In the genomic region with DNA sequence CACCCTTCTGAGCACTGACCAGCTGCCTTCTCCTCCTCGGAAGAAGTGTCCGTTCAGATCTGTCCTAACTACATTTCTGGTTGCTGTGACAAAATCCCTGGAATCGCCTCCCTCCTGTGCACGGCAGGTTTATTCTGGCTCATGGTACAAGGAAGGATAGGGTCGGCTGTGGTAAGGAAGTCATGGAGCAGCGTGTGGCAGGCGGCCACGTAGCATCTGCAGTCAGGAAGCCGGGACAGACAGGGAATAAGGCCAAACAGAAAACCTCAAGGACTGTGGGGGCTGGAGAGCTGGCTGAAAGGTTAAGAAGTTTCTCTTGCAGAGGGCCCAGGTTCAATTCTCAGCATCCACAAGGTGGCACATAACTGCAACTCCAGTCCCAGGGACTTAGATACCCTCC, we compare ENCODE assay signal across 12 mouse cellular contexts.
A peak's percentile ranks its signal among the peaks of the same experiment; 100 is the strongest.
DNase-seq lines count a peak whose midpoint lies in the region; ATAC-seq and TF ChIP-seq lines count a peak whose summit lies in the region.
"Had no signal": no experiment of that assay in that cellular context is flagged by ENCODE, and none has a peak within 500 bp of the region (broad histone marks: within the 10 kb centered on the region; RNA-seq: fewer than 3 reads in every experiment).

No protein-coding gene starts in this region.

- peaks cover 56% of the 10 kb centered on the region for H3K4me1 ChIP-seq in heart, embryonic 10.5 days
- H3K4me1 ChIP-seq in hindbrain, embryonic 12.5 days: no peaks in the 10 kb centered on the region

- peaks cover 38% of the 10 kb centered on the region for H3K27me3 ChIP-seq in heart, embryonic 10.5 days (ENCODE audit: insufficient read depth, poor library complexity, severe bottlenecking)
- H3K27me3 ChIP-seq in myocyte (ENCODE audit: control insufficient read depth, insufficient read depth, insufficient read length): no peaks in the 10 kb centered on the region
- H3K27me3 ChIP-seq in hindbrain, embryonic 12.5 days: no peaks in the 10 kb centered on the region

- no peak overlapping the region for H3ac ChIP-seq in myocyte (ENCODE audit: control insufficient read depth, insufficient read length)

- WGBS in heart, embryonic 10.5 days: 50% methylated on average over 9 of the region's 9 CpGs
- WGBS in hindbrain, embryonic 12.5 days: 79% methylated on average over 9 of the region's 9 CpGs

- peak; percentile 94 for DNase-seq in heart, adult 11 months
- no peak for DNase-seq in heart, postnatal 25 days (ENCODE audit: low spot score)
- peak; percentile 55 for DNase-seq in MN1 (ENCODE audit: low spot score)
- DNase-seq in heart, embryonic 10.5 days (ENCODE audit: low spot score): no peak
- DNase-seq in layer of hippocampus, postnatal 25 days (ENCODE audit: extremely low spot score in 1 of 2, low spot score in 1 of 2): no peak
- no peak for DNase-seq in frontal cortex, adult 2 months (ENCODE audit: extremely low spot score in 1 of 2, low spot score in 1 of 2)
- DNase-seq: kidney, adult 9 months; lung, postnatal 14 days; thymus, adult 2 months had no signal

- no peak overlapping the region for H3K9ac ChIP-seq in hindbrain, embryonic 12.5 days

- no peaks in the 10 kb centered on the region for H3K36me3 ChIP-seq in heart, embryonic 10.5 days
- no peaks in the 10 kb centered on the region for H3K36me3 ChIP-seq in myocyte (ENCODE audit: control insufficient read depth, insufficient read depth)
- no peaks in the 10 kb centered on the region for H3K36me3 ChIP-seq in hindbrain, embryonic 12.5 days

- no peak overlapping the region for H3K4me3 ChIP-seq in heart, embryonic 10.5 days
- peak overlapping the region; percentile 1 for H3K4me3 ChIP-seq in myocyte
- H3K4me3 ChIP-seq in hindbrain, embryonic 12.5 days: no peak overlapping the region

- peak overlapping the region; percentile 48; the same call in 1 of the 2 replicates for H3K27ac ChIP-seq in heart, embryonic 10.5 days
- no peak overlapping the region for H3K27ac ChIP-seq in hindbrain, embryonic 12.5 days

- intact Hi-C loops in heart, postnatal 25 days (cut with DNase I): no loop called here

- peak overlapping the region; percentile 83 for H3K4me2 ChIP-seq in myocyte (ENCODE audit: low read depth)
- H3K4me2 ChIP-seq in hindbrain, embryonic 12.5 days (replicated peaks): no peak overlapping the region

- no peaks in the 10 kb centered on the region for H3K9me3 ChIP-seq in heart, embryonic 10.5 days
- no peaks in the 10 kb centered on the region for H3K9me3 ChIP-seq in hindbrain, embryonic 12.5 days (replicated peaks)

- no peak for TF ChIP-seq POLR2A in myocyte (IDR thresholded peaks at IDR 0.05; ENCODE audit: insufficient read length, low read depth)

- H3K79me2 ChIP-seq in myocyte (ENCODE audit: control insufficient read depth, insufficient read depth): no peaks in the 10 kb centered on the region

- no peak for ATAC-seq in hindbrain, embryonic 12.5 days (ENCODE audit: low FRiP score)
- ATAC-seq: forebrain, embryonic 14.5 days had no signal

TF ChIP-seq in myocyte, 11 proteins besides CTCF, POLR2A, EP300 and RAD21:
- TF ChIP-seq TCF12 (IDR thresholded peaks at IDR 0.05; ENCODE audit: insufficient read depth, poor library complexity, severe bottlenecking) (no peak), MYOD1 (IDR thresholded peaks at IDR 0.05; ENCODE audit: control insufficient read depth in 1 of 3, insufficient read length in 2 of 3, low read depth in 2 of 3) (peak in 1 of 3 experiments; percentile 19)

Comparison
In these comparisons a context has a peak if more than half of its experiments do, and no peak if none do; other contexts are left out.
1. DNase-seq: peak in heart, adult 11 months (single experiment) and MN1 (single experiment); none in heart, postnatal 25 days (single experiment), heart, embryonic 10.5 days (single experiment), layer of hippocampus, postnatal 25 days (0 of 2) and frontal cortex, adult 2 months (0 of 2).